Mouse (Mus musculus): ENCODE data around the gene Akap13.

Gene Akap13

GRCm38 (mm10) chr7:75515472-75515871 lies 60.1 kb downstream of the Akap13 start:
- peak; percentile 8 for DNase-seq (ENCODE audit: low read depth, low spot score)

DNA sequence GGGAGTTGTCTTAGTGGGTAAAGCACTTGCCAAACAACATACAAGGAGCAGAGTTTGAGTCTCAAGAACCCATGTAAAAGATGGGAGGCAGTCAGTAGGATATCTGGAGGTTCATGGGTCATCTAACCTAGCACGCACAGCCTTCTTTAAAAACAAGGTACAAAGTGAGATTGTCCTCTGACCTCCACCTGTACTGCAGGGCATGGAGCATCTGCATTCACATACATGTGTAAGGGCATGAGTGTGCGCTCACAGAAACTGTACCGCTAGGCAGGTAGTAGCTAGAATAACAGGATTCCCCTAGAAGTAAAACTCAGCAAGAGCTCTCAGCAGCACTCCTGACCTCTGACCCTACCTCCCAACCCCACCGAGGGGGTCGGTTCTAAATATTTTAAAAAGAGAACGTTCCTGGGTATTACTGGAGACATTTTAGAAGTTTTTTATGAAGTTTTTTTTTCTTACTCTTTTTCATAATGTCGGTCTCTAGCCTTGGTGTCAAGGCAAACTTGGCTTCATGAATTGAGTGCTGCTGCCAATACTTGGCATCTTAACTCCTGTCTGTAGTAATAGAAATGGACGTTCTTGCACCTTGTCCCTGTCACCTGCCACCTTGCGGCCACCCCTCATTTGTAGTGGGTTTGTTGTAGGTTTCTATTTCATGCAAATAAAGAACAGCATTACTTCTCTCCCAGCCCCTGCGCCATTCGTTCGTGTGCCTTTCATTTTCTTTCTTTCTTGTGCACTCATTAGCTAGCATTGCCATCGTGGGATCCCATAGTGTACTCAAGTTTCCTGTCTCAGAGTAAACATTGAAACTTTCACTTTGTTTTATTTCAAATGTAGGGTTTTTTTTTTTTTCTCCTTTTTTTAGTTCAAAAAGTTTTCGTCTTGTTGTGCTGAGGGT lies 61.6 kb downstream of the Akap13 start:
- no peak for DNase-seq (ENCODE audit: low read depth, low spot score)

GRCm38 (mm10) chr7:75520531-75520930 lies 65.2 kb downstream of the Akap13 start:
- DNase-seq (ENCODE audit: low read depth, low spot score), result no peak

- DNase-seq (ENCODE audit: low read depth, low spot score), result peak; percentile 88
Observed at GRCm38 (mm10) chr7:75521199-75521598, 65.9 kb downstream of the Akap13 start.

- no peak for DNase-seq (ENCODE audit: low read depth, low spot score)
Observed at GRCm38 (mm10) chr7:75522226-75522625, 66.9 kb downstream of the Akap13 start.

DNA sequence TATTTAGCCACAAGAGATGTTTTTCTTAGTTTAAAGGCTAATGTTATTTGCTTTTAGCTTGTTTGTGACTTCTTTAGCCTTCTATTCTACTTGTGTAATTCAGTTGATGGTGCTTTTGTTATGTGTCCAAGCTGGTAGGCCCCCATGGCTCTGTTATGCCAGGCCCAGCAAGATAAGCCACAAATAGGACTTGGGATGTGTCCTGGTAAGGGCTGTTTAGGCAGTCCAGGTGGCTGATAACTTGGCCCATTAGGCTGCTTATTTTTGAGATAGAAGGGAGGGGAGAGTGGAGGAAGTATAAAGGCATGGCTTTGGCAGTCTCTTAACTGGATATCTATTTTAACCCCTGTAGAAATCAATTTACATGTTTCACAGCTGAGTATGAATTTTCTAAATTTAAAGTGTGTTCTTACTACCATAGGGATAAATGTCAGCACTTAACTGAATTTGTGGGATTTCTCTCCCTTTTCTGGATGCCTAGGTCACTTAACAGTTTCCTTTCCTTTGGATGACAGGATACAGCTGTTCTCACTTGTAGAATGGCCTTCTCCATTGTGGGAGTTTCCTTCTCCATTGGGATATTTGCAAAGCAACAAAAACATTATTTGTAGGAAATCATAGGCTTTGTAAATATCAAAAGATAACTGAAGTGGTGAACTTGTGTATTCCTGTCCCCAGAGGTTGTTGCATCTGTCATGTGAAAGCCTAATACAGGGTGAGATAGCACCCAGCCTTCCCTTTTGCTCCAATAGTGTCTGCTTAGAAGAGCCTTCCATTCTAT lies 69.6 kb downstream of the Akap13 start:
- DNase-seq (ENCODE audit: low read depth, low spot score), result no peak

- no peak for DNase-seq (ENCODE audit: low read depth, low spot score)
Observed at GRCm38 (mm10) chr7:75525716-75526401, 70.5 kb downstream of the Akap13 start.

- no peak for DNase-seq (ENCODE audit: low read depth, low spot score)
Observed at GRCm38 (mm10) chr7:75528751-75529150, 73.4 kb downstream of the Akap13 start.

DNA sequence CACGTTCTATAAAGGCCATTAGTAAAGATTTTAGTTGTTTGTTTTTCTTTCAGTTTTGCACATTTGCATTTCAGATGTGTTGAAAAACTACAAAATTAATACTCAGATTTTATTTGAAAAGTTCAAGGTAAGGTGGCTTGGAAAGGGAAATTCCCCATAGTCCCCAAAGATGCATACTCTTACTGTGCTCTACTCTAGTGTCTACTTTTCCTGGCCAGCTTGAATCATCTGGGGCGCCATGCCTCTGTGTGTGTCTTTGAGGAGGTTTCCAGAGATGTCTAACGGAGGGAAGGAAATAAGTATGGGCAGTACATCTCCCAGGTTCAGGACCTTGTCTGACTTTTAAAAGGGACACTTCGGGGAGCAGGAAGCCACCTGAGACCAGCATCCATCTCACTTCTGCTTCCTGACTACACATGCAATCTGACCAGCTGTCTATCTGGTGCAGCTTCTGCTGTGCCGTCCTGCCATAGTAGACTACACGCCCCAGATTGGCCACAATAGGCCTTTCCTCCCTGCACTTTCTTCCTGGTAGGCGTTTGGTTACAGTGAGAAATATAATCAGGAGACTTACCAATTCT lies 74.6 kb downstream of the Akap13 start:
- no peak for DNase-seq (ENCODE audit: low read depth, low spot score)

DNA sequence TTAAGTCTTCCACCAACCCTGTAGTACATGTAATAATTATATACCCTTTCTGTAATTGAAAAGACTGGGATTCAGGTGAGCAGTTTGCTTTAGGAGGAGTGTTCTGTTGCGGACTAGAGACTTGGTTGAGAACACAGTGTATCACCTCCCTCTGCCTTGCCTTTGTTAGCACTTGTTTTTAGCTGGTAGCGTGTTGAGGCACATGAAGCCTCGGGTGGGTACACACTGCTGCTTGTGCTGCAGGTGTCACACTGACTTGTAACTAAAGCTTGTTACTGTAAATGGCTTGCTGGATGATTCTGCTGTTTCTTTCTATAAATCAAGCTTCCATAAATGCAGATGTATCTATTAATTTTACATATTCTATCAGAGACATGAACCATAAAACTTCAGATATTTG lies 75.3 kb downstream of the Akap13 start:
- DNase-seq (ENCODE audit: low read depth, low spot score), result no peak

DNA sequence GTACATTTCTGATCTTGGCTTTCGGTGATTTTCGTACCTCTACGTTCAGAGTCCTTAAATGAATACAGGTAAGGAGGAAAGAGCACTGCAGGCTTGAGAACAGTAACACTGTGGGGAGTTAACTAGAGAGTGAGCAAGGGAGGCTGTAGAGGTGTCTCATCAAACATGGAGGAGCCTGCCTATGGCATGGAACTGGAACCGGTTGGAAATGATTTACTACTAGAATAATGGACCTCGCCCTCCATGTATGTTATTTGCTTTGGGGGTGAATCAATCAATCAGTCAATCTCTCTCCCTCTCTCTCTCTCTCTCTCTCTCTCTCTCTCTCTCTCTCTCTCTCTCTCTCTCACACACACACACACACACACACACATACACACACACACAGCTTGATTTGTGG lies 77.7 kb downstream of the Akap13 start:
- DNase-seq (ENCODE audit: low read depth, low spot score), result no peak

GRCm38 (mm10) chr7:75536298-75536697 lies 81.0 kb downstream of the Akap13 start:
- no peak for DNase-seq (ENCODE audit: low read depth, low spot score)

DNA sequence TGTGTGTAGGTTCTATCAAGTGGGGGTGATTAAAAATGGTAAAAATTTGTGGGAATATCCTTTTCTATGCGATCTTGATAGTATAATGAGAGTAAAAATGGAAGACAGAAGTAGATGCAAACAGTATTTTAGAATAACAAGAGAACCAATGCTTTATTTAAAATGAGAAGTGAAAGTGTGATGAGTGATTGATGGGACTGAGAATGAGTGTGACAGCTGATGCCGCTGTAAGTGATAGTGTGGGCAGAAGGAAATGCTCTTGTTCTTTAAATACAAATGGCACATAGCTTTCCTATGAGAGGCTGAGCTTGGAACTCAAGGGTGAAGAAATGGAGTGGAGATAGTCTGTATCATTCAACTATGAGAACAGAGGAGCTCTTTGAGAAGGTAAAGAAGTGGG lies 82.2 kb downstream of the Akap13 start:
- no peak for DNase-seq (ENCODE audit: low read depth, low spot score)

GRCm38 (mm10) chr7:75538513-75538912 lies 83.2 kb downstream of the Akap13 start:
- no peak for DNase-seq (ENCODE audit: low read depth, low spot score)

GRCm38 (mm10) chr7:75539168-75539567 lies 83.8 kb downstream of the Akap13 start:
- DNase-seq (ENCODE audit: low read depth, low spot score), result no peak

DNA sequence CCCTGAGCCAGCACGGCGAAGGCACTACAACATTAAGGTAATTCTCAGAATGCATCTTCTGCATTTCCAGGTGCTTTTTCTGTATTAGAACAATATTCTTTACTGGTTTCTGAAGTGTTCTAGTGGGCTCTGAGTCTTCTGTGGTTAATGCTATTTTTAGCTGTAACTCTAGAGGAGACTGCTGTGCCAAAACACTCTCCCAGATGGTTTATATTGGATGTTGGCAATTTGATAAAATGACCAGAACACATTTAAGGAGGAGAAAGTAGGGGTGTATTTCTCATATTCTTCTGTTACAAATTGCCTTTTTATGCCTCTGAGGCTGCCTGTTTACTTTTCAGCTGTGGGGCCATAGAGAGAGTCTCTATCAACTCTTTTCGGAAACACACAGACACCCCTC lies 94.5 kb downstream of the Akap13 start:
- DNase-seq (ENCODE audit: low read depth, low spot score), result no peak

- no peak for DNase-seq (ENCODE audit: low read depth, low spot score)
Observed at GRCm38 (mm10) chr7:75550791-75551336, 95.5 kb downstream of the Akap13 start.

DNA sequence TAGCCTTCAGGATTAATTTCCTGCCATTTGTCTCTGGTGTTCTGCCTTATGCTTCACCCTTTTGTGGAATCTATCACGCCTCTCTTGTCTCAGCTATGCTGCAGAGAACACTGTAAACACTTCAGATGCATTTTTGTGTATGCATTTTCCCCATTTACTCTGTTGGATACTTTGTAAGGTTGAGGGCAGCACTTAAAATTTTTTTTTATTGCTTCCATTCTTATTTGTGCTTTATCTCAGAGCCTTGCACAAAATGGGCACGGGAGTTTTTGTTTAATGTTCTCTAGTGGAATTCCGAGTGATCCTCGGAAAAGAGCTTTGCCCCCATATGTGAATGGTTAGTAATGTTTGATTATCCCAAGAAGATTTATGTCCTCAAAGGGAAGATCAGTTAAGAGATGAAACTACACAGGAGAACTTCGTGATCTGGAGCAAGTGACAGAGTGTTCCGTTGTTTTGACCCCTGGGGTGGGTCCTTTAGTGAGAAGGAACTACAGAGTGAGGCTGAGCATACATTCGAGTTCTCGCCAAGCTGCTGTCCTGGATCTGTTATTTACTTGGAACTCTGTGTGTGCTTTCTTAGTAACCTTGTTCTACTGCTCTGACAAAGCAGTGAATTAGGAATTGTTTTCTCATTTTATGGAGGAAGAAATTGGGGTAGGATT lies 97.8 kb downstream of the Akap13 start:
- no peak for DNase-seq (ENCODE audit: low read depth, low spot score)

GRCm38 (mm10) chr7:75553667-75554045 lies 98.3 kb downstream of the Akap13 start:
- peak; percentile 37 for DNase-seq (ENCODE audit: low read depth, low spot score)

GRCm38 (mm10) chr7:75554065-75554464 lies 98.7 kb downstream of the Akap13 start:
- DNase-seq (ENCODE audit: low read depth, low spot score), result no peak

DNA sequence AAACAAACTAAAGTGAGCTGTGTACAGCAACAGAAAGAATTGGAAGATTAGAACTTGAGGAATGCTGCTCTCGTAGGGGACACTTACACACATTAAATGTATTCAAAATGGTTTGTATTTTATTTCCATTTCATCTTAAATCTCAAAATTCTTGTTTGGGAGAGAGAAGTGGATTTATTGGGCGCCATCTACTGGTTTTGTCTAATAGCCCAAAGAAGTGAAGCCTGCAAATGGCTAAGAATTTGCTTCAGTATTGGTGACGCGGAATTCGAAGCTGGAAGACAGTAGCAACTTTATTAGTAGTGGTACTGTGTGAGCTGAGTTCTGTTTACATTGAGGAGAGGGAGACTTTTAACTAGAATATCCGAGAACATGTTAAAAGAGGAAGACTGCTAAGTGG lies 100.6 kb downstream of the Akap13 start:
- DNase-seq (ENCODE audit: low read depth, low spot score), result no peak
